In genomic region chr3:100189444-100189843, GRCm38 (mm10) we compare ENCODE assay signal across 8 mouse cellular contexts. TPM values are rescaled to one million over a fixed set of nuclear protein-coding genes. Genes with fewer than 3 reads are reported as not detected.
DNase-seq lines count a peak whose midpoint lies in the region; ATAC-seq lines count a peak whose summit lies in the region.

No protein-coding gene starts in this region.

- peaks cover 23% of the 10 kb centered on the region for H3K36me3 ChIP-seq in kidney, embryonic 14.5 days (ENCODE audit: control insufficient read depth, insufficient read depth, low read length)
- H3K36me3 ChIP-seq in limb, embryonic 13.5 days: peaks cover 26% of the 10 kb centered on the region

- peak; percentile 81; the same call in 1 of the 2 replicates for ATAC-seq in kidney, embryonic 14.5 days (ENCODE audit: low FRiP score, low TSS enrichment)
- peak; percentile 71; the same call in 1 of the 2 replicates for ATAC-seq in limb, embryonic 13.5 days (ENCODE audit: low FRiP score, low read depth)

- H3K4me2 ChIP-seq in kidney, embryonic 14.5 days (replicated peaks; ENCODE audit: low read depth, low read length): no peak overlapping the region
- H3K4me2 ChIP-seq in limb, embryonic 13.5 days (replicated peaks): no peak overlapping the region

- no peak overlapping the region for H3K9ac ChIP-seq in kidney, embryonic 14.5 days (ENCODE audit: low read depth, low read length)
- no peak overlapping the region for H3K9ac ChIP-seq in limb, embryonic 13.5 days

- WGBS in kidney, embryonic 14.5 days: 29% methylated on average over 1 of the region's 1 CpGs
- WGBS in limb, embryonic 13.5 days: 45% methylated on average over 1 of the region's 1 CpGs

- H3K9me3 ChIP-seq in kidney, embryonic 14.5 days (ENCODE audit: control insufficient read depth, low read length): no peaks in the 10 kb centered on the region
- no peaks in the 10 kb centered on the region for H3K9me3 ChIP-seq in limb, embryonic 13.5 days

- H3K4me1 ChIP-seq in kidney, embryonic 14.5 days (ENCODE audit: control insufficient read depth, insufficient read depth, low read length): no peaks in the 10 kb centered on the region
- 0 out of 2 replicates have a peak, but pooled peaks cover 2% of the 10 kb centered on the region for H3K4me1 ChIP-seq in limb, embryonic 13.5 days

- no peak overlapping the region for H3K4me3 ChIP-seq in kidney, embryonic 14.5 days (ENCODE audit: low read length)
- H3K4me3 ChIP-seq in limb, embryonic 13.5 days: no peak overlapping the region

- H3K27me3 ChIP-seq in kidney, embryonic 14.5 days (ENCODE audit: control insufficient read depth, insufficient read depth, low read length): no peaks in the 10 kb centered on the region
- H3K27me3 ChIP-seq in limb, embryonic 13.5 days: no peaks in the 10 kb centered on the region

- DNase-seq in urinary bladder, postnatal 14 days (ENCODE audit: low spot score): peak; percentile 69
- no peak for DNase-seq in urinary bladder, adult 2 months (ENCODE audit: low spot score)
- DNase-seq in cerebellum, postnatal 10 days: peak; percentile 85 to 92
- DNase-seq in frontal cortex, postnatal 36 days (ENCODE audit: low spot score in 2 of 2): peak; percentile 60 to 88
- DNase-seq in neural tube, embryonic 10.5 days (ENCODE audit: extremely low spot score, low spot score): peak; percentile 57
- DNase-seq in thymus, postnatal 25 days: peak; percentile 38

- H3K27ac ChIP-seq in kidney, embryonic 14.5 days (ENCODE audit: low read depth, low read length): no peak overlapping the region
- H3K27ac ChIP-seq in limb, embryonic 13.5 days: no peak overlapping the region

RNA-seq across cellular contexts. Expression of gene Wdr3, which starts 27.2 kb away (rescaled TPM):
- 17.0 and 18.2 TPM in 2 replicates for polyA plus RNA-seq in urinary bladder, adult 2 months (2012; rRNA removed)
- 31.6 and 45.3 TPM in 2 replicates for polyA plus RNA-seq in kidney, embryonic 14.5 days (2014; fragmentation: Nextera tagmentation; extraction: Ambion mirVana)
- polyA plus RNA-seq in limb, embryonic 13.5 days (2015; fragmentation: Nextera tagmentation; extraction: Ambion mirVana): 42.4 and 44.5 TPM in 2 replicates

RNA-seq across cellular contexts. Expression of gene Gdap2, which starts 27.3 kb away (rescaled TPM):
- polyA plus RNA-seq in urinary bladder, adult 2 months (2012; rRNA removed): 16.1 and 18.0 TPM in 2 replicates
- 18.7 and 24.6 TPM in 2 replicates for polyA plus RNA-seq in kidney, embryonic 14.5 days (2014; fragmentation: Nextera tagmentation; extraction: Ambion mirVana)
- 30.5 and 32.1 TPM in 2 replicates for polyA plus RNA-seq in limb, embryonic 13.5 days (2015; fragmentation: Nextera tagmentation; extraction: Ambion mirVana)
